Mouse (Mus musculus): ENCODE measurements at regions not wholly inside any gene's neighbourhood (a gene's known extent, or its start where the extent isn't known, plus 50 kb on each side); places are given as distances from the start of the nearest gene placed in this dataset.
A peak's percentile ranks its signal among the peaks of the same experiment; 100 is the strongest.

DNA sequence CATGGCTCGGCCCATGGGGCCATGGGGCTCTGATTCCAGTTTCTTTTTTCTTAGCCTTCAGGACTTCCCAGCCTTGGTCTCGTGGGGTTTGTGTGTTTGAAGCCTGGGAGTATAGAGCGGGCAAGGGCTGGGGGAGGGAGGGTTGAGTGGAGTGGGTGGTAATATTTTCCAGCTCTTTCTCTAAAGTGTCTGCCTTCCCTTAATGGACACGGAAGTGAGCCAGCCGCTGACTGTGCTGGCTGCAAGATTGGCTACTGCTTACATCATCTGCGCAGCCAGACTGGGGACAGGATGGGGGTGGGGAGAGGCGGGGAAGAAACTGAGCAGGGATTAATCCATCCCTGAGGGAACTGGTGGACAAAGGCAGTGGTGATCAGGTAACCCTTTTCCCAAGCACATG, 52.3 kb downstream of the Tnp1 start:
- 48% methylated on average over 7 of the region's 7 CpGs for WGBS
- peaks cover 10% of the 10 kb centered on the region; the same call in 1 of the 2 replicates for H3K4me1 ChIP-seq
- H3K9me3 ChIP-seq, result no peaks in the 10 kb centered on the region
- peak; percentile 53 for ATAC-seq (ENCODE audit: low FRiP score, low read depth)
- no peak overlapping the region for H3K9ac ChIP-seq
- peak overlapping the region; percentile 26; the same call in 1 of the 2 replicates for H3K27ac ChIP-seq
- H3K4me2 ChIP-seq (replicated peaks), result no peak overlapping the region
- H3K4me3 ChIP-seq, result no peak overlapping the region
- no peaks in the 10 kb centered on the region for H3K27me3 ChIP-seq (replicated peaks)
- H3K36me3 ChIP-seq, result no peaks in the 10 kb centered on the region

DNA sequence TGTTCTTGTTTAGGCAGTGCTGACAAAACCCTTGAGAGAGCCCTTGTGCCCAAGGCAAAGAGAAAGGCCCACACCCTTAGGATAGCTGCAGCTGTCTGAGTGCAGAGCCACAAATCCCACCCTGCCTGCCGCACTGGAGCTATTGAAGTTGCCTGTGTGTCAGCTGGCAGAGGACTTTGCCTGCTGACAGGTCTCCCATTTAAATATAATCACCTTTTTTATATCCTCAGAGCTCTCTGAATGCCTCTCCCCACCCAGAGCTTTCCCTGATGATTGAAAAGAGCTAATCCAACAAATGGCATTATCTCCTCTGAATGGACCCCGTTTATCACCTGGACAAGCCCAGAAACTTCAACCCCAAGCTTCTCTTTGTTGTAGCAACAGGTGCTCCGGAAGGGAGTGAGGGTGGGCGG, 55.5 kb downstream of the Tnp1 start:
- no peak for ATAC-seq (ENCODE audit: low FRiP score, low read depth)
- Histone ChIP-seq H3K4me2 (replicated peaks) (no peak overlapping the region), H3K9ac (no peak overlapping the region), H3K9me3 (no peaks in the 10 kb centered on the region), H3K4me3 (no peak overlapping the region), H3K36me3 (no peaks in the 10 kb centered on the region), H3K27me3 (replicated peaks) (no peaks in the 10 kb centered on the region), H3K27ac (no peak overlapping the region), H3K4me1 (peaks cover 10% of the 10 kb centered on the region; the same call in 1 of the 2 replicates)
- 11% methylated on average over 4 of the region's 4 CpGs for WGBS

DNA sequence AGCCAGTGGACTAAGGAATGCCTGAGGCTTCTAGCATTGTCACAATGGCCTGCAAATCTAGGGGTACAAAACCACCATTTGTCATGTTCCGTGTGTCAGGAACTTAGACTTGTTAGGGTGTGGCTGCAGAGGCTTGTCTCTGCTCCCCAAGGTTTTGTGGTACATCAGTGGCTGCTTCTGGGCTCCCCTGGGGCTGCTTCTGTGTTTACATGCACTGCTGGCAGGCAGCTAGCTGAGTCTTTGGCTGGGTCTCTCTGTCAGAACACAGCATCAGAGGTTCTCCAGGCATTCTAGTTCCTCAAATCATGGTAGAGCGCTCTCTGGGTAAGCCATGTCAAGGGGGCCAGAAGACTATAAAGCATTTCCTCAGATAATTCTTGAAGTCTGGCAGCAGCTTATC, 60.3 kb downstream of the Tnp1 start:
- no peak overlapping the region for H3K4me2 ChIP-seq (replicated peaks)
- ATAC-seq (ENCODE audit: low FRiP score, low read depth), result no peak
- no peaks in the 10 kb centered on the region for H3K36me3 ChIP-seq
- 0 out of 2 replicates have a peak, but pooled peaks cover under 1% of the 10 kb centered on the region for H3K4me1 ChIP-seq
- H3K27me3 ChIP-seq (replicated peaks), result no peaks in the 10 kb centered on the region
- WGBS, result 83% methylated on average over 2 of the region's 2 CpGs
- no peak overlapping the region for H3K9ac ChIP-seq
- no peak overlapping the region for H3K27ac ChIP-seq
- no peaks in the 10 kb centered on the region for H3K9me3 ChIP-seq
- no peak overlapping the region for H3K4me3 ChIP-seq

DNA sequence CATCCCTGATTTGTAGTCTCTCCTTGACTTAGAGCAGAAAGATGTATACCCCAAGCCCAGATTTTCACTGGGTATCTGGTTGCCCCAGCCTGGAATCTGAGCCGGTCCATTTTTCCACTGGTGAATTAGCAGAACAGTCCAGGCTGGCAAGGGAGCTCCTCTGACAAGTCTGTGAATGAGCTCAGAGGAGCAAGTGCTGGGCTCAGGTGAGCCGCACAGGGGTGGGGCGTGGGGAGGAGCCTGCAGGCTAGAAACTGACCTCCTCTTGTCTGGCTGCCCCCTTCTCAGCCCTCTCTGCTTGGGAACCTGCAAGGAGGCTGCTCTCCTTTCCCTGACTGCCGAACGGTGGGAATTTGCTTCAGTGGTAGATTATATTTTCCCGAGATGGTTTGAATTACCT, 62.8 kb downstream of the Tnp1 start:
- Histone ChIP-seq H3K27me3 (replicated peaks) (no peaks in the 10 kb centered on the region), H3K36me3 (no peaks in the 10 kb centered on the region), H3K4me3 (no peak overlapping the region), H3K4me2 (replicated peaks) (no peak overlapping the region), H3K27ac (no peak overlapping the region), H3K9me3 (no peaks in the 10 kb centered on the region), H3K4me1 (no peaks in the 10 kb centered on the region), H3K9ac (no peak overlapping the region)
- 24% methylated on average over 6 of the region's 6 CpGs for WGBS
- no peak for ATAC-seq (ENCODE audit: low FRiP score, low read depth)

DNA sequence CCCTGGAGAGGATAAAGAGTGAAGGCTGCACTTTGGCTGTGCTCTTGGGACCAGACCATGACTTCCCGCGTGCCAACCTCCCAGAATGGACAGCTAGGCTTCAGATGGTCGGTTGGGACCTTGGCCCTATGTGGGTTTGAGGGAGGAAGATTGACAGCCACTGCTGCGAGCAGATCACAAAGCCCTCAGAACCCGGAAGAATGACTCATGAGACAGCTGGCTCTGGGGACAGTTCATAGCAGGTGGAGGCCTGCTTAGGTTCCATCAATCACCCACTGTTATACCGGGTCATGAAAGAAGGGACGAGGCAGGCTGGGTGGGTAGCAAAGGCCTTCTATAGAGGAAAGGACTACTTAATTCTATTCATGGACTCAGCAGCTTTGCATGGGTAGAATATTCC, 63.9 kb downstream of the Tnp1 start:
- no peaks in the 10 kb centered on the region for H3K9me3 ChIP-seq
- H3K9ac ChIP-seq, result no peak overlapping the region
- H3K4me3 ChIP-seq, result no peak overlapping the region
- no peak overlapping the region for H3K4me2 ChIP-seq (replicated peaks)
- H3K36me3 ChIP-seq, result no peaks in the 10 kb centered on the region
- ATAC-seq (ENCODE audit: low FRiP score, low read depth), result no peak
- H3K4me1 ChIP-seq, result no peaks in the 10 kb centered on the region
- no peak overlapping the region for H3K27ac ChIP-seq
- WGBS, result 43% methylated on average over 7 of the region's 7 CpGs
- no peaks in the 10 kb centered on the region for H3K27me3 ChIP-seq (replicated peaks)

DNA sequence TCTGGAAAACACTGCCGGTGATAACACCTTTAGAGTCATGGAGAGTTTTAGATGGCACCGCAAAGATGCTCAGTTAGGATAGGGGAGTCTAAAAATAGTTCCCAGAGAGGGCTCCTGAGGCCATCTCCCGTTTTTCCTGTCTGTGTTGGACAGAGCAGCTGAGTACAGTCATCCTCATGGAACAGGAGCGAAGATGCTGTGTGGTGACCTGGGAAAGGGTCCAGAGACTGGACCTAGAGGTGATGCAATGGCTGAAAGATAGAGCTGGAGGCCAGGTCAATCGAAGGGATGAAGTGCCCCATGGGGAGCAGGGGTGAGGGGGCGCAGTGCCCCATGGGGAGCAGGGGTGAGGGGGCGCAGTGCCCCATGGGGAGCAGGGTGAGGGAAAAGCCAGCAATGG, 64.3 kb downstream of the Tnp1 start:
- no peak overlapping the region for H3K9ac ChIP-seq
- no peaks in the 10 kb centered on the region for H3K27me3 ChIP-seq (replicated peaks)
- no peak for ATAC-seq (ENCODE audit: low FRiP score, low read depth)
- WGBS, result 90% methylated on average over 7 of the region's 7 CpGs
- no peaks in the 10 kb centered on the region for H3K4me1 ChIP-seq
- H3K36me3 ChIP-seq, result no peaks in the 10 kb centered on the region
- H3K4me3 ChIP-seq, result no peak overlapping the region
- H3K27ac ChIP-seq, result no peak overlapping the region
- no peaks in the 10 kb centered on the region for H3K9me3 ChIP-seq
- no peak overlapping the region for H3K4me2 ChIP-seq (replicated peaks)

DNA sequence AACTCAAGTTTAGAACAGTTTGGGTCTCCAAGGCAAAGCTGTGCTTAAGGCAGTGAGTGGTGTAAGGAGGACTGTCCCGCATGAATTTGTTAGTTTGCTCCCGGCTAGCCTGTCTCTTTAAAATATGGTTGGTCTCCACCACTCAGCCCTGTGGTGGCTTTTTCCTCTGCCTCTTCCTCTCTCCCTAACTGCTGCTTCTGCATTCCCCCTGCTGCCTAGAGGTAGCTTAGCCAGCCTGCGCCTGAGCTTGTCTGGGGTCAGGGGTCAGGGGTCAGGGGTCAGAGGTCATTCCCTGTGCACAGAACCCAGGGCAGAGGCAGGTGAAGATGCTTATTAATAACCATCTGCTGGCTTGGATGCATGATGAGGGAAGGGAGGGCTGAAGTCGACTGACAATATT, 69.5 kb downstream of the Tnp1 start:
- no peaks in the 10 kb centered on the region for H3K9me3 ChIP-seq
- WGBS, result 22% methylated on average over 4 of the region's 4 CpGs
- H3K4me1 ChIP-seq, result peaks cover 17% of the 10 kb centered on the region
- no peaks in the 10 kb centered on the region for H3K36me3 ChIP-seq
- H3K9ac ChIP-seq, result no peak overlapping the region
- H3K4me2 ChIP-seq (replicated peaks), result no peak overlapping the region
- H3K27me3 ChIP-seq (replicated peaks), result no peaks in the 10 kb centered on the region
- no peak overlapping the region for H3K4me3 ChIP-seq
- no peak overlapping the region for H3K27ac ChIP-seq
- no peak for ATAC-seq (ENCODE audit: low FRiP score, low read depth)

DNA sequence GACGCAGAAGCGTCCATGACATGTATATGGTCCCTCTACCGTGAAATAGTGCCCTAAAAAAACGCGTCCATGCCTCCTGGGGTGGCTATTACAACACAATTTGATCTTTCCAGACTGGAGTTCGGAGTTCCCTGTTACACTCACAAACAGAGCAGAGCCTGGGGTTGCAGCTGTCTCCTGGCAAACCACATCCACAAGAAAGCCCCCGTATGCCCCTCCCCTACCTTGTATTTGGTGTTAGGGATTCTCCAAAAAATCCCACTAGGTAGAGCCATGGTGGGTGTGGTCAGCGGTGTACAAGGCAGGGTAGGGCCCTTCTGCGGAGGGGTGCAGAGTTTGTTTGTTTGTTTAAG, 70.0 kb downstream of the Tnp1 start:
- no peaks in the 10 kb centered on the region for H3K27me3 ChIP-seq (replicated peaks)
- H3K4me2 ChIP-seq (replicated peaks), result peak overlapping the region; percentile 54
- H3K4me1 ChIP-seq, result peaks cover 17% of the 10 kb centered on the region
- H3K36me3 ChIP-seq, result no peaks in the 10 kb centered on the region
- no peak overlapping the region for H3K27ac ChIP-seq
- H3K9ac ChIP-seq, result no peak overlapping the region
- ATAC-seq (ENCODE audit: low FRiP score, low read depth), result peak; percentile 41; the same call in 1 of the 2 replicates
- no peaks in the 10 kb centered on the region for H3K9me3 ChIP-seq
- 10% methylated on average over 9 of the region's 9 CpGs for WGBS
- H3K4me3 ChIP-seq, result no peak overlapping the region

DNA sequence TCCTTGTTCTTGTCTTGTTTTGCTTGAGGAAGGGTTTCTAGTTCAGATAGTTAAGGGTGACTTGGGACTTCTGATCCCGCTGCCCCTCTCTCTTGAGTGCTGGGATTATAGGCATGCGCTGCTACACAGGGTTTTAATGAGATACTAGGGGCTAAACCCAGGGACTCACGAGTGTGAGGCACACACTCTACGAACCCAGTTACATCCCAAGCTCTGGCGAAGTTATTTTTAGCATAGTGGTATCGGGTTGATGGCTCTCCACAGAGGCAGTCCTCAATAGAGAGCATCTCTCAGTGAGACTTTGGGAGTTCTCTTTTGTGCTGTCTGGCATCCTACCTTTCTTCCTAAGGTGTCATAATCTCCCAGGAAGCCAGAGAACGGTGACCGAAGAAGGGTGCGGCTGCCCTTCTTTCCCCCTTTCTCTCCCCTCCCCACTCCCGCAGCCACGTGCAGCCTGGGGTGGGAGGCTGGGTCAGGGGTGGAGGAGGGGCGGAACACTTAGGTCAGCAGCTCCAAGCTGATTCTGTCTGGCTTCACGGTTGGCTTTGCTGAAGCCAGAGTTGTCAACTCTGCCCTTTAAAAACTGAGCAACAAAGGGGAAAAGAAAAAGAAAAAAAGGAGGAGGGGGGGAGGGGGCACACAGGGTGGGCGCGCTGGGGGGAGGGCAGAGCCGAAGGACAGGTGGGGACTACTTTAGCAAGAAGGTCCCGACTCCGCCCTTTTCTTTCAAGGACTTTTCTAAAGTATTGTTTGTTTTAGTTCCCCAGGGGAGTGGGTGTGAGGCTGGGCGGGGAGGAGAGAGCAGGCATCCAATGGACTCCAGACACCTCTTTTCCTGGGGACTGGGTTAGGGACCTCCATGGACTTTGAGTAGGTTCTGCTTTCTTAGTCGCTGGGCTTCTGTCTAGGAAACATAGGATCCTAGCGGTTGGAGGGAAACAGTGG, 70.4 kb upstream of the Igfbp5 start:
- ATAC-seq (ENCODE audit: low FRiP score, low read depth), result peak; percentile 41; the same call in 1 of the 2 replicates
- 9% methylated on average over 21 of the region's 21 CpGs for WGBS

DNA sequence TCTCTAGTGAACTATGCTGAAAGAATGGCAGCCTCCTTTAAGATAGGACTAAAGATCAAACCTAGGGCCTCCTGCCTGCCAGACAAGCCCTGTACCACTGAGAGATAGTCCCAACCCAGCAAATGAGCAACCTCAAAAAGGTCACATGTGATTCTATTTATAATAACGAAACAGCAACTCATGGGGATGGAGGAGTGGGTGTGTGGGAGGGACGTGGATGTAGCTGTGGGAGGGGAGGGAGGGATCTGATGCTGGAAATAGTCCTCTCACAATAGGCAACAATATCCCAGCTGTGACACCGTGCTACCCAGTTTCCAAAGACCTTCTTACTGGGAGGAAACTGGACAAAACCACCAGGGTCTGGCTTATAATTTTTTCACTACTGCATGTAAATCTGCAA, 69.5 kb upstream of the Igfbp5 start:
- no peak overlapping the region for H3K9ac ChIP-seq
- no peak for ATAC-seq (ENCODE audit: low FRiP score, low read depth)
- no peak overlapping the region for H3K4me2 ChIP-seq (replicated peaks)
- H3K27ac ChIP-seq, result no peak overlapping the region
- WGBS, result 49% methylated on average over 3 of the region's 3 CpGs
- no peaks in the 10 kb centered on the region for H3K27me3 ChIP-seq (replicated peaks)
- H3K36me3 ChIP-seq, result no peaks in the 10 kb centered on the region
- H3K9me3 ChIP-seq, result no peaks in the 10 kb centered on the region
- no peak overlapping the region for H3K4me3 ChIP-seq
- peaks cover 17% of the 10 kb centered on the region for H3K4me1 ChIP-seq

More for the DNA sequence above, 70.4 kb upstream of the Igfbp5 start:
- Histone ChIP-seq H3K9ac (no peak overlapping the region), H3K27ac (no peak overlapping the region), H3K27me3 (replicated peaks) (no peaks in the 10 kb centered on the region), H3K36me3 (no peaks in the 10 kb centered on the region), H3K9me3 (no peaks in the 10 kb centered on the region), H3K4me1 (peaks cover 17% of the 10 kb centered on the region), H3K4me3 (no peak overlapping the region), H3K4me2 (replicated peaks) (peak overlapping the region; percentile 54)

DNA sequence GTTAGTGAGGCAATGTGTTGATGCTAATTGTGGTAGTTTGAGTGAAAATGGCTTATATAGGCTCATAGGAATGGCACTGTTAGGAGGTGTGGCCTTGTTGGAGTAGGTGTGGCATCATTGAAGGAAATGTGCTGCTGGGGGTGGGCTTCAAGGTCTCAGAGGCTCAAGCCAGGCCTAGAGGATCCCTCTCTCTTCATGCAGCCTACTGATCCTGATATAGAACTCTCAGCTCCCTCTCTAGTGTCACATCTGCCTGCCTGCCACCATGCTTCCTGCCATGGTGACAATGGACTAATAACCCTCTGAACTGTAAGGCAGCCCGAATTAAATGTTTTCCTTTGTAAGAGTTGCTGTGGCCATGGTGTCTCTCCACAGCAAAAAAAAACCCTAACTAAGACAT, 68.4 kb upstream of the Igfbp5 start:
- H3K36me3 ChIP-seq, result no peaks in the 10 kb centered on the region
- no peak overlapping the region for H3K4me2 ChIP-seq (replicated peaks)
- no peak overlapping the region for H3K4me3 ChIP-seq
- no peaks in the 10 kb centered on the region for H3K9me3 ChIP-seq
- peaks cover 17% of the 10 kb centered on the region for H3K4me1 ChIP-seq
- H3K27ac ChIP-seq, result no peak overlapping the region
- no peak for ATAC-seq (ENCODE audit: low FRiP score, low read depth)
- WGBS, result 86% methylated on average over 1 of the region's 1 CpGs
- H3K27me3 ChIP-seq (replicated peaks), result no peaks in the 10 kb centered on the region
- no peak overlapping the region for H3K9ac ChIP-seq

DNA sequence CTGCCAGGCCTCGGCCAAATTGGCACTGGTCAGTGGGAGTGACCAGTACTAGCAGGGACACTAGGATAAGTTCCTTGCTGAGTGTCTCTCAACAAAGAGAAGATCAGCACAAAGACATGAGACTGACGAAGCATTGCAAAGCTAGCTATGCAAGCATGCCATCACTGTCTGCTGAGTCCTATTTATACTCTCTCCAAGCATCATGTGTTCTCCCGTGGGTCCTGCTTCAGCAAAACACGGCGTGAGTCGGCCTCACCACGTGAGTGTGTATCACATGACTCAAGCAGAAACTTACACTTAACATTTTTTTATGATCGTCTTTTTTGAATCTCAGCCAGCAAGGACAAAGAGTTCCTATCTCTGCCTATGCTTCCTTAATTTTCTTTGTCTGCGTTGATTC, 67.7 kb upstream of the Igfbp5 start:
- no peaks in the 10 kb centered on the region for H3K27me3 ChIP-seq (replicated peaks)
- H3K36me3 ChIP-seq, result no peaks in the 10 kb centered on the region
- no peak overlapping the region for H3K4me2 ChIP-seq (replicated peaks)
- no peak overlapping the region for H3K9ac ChIP-seq
- WGBS, result 89% methylated on average over 9 of the region's 9 CpGs
- no peak overlapping the region for H3K4me3 ChIP-seq
- H3K27ac ChIP-seq, result no peak overlapping the region
- ATAC-seq (ENCODE audit: low FRiP score, low read depth), result no peak
- peaks cover 17% of the 10 kb centered on the region for H3K4me1 ChIP-seq
- no peaks in the 10 kb centered on the region for H3K9me3 ChIP-seq

DNA sequence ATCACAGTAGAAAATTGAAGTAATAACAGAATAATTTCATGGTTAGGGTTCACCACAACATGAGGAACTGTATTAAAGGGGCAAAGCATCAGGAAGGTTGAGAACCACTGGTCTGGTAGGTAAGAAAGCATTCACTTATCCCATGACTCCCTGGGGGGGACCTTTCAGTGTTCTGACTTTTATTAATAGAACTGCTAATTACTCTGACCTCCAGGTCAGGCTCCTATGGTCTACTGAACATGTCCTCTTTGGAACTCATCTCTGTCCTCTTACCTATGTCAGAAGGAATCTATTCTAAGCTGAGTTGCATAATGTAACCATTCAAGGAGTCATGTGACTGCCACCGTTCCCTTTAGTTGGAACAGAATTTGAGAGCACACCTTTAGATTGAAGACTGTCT, 65.3 kb upstream of the Igfbp5 start:
- WGBS, result 87% methylated on average over 1 of the region's 1 CpGs
- no peak overlapping the region for H3K27ac ChIP-seq
- no peaks in the 10 kb centered on the region for H3K9me3 ChIP-seq
- no peak overlapping the region for H3K9ac ChIP-seq
- peaks cover 3% of the 10 kb centered on the region for H3K4me1 ChIP-seq
- no peak for ATAC-seq (ENCODE audit: low FRiP score, low read depth)
- H3K4me3 ChIP-seq, result no peak overlapping the region
- no peak overlapping the region for H3K4me2 ChIP-seq (replicated peaks)
- H3K27me3 ChIP-seq (replicated peaks), result no peaks in the 10 kb centered on the region
- no peaks in the 10 kb centered on the region for H3K36me3 ChIP-seq
